Mouse (Mus musculus): Measurements from ENCODE around the gene Hecw2. TPM values are rescaled to one million over a fixed set of nuclear protein-coding genes. Genes with fewer than 3 reads are reported as not detected.

Gene Hecw2
- polyA plus RNA-seq, 1 experiment from 2014 or later, result 1.2 TPM

DNA sequence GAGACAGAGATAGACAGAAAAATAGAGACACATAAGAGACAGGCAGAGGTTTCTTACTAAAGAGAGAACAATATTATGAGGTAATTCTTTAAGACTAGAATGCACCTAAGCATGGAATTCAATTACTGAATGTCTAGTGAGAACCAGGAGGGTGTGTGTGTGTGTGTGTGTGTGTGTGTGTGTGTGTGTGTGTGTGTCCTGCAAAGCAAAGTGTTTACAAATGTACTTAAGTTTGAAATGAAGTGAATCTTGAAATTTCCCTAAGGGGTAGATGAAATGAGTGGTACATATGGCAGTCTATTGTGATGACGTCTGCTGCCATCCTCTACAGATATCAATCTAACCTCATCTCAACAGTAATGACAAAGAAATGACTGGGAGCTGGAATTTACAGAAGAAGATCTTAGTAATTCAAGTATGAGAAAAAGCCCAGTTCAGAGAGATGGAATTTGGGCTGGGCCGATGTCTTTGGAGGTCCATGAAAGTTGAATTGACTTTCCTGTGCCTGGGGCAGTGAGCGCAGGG is 342.8 kb downstream of the Hecw2 start:
- Histone ChIP-seq H3K4me3 (ENCODE audit: low read depth, low read length) (no peak overlapping the region), H3K27ac (replicated peaks) (no peak overlapping the region), H3K9me3 (ENCODE audit: control insufficient read depth, low read length) (no peaks in the 10 kb centered on the region), H3K4me1 (replicated peaks; ENCODE audit: control insufficient read depth, insufficient read depth) (no peaks in the 10 kb centered on the region), H3K9ac (ENCODE audit: low read length) (no peak overlapping the region), H3K4me2 (replicated peaks; ENCODE audit: low read depth) (no peak overlapping the region), H3K27me3 (ENCODE audit: control insufficient read depth, insufficient read depth, low read length) (no peaks in the 10 kb centered on the region), H3K36me3 (ENCODE audit: control insufficient read depth, insufficient read depth, low read length) (no peaks in the 10 kb centered on the region)
- no peak for DNase-seq (ENCODE audit: low spot score)
- 88% methylated on average over 3 of the region's 3 CpGs for WGBS
- no peak for ATAC-seq (ENCODE audit: low FRiP score, low TSS enrichment)
- TF ChIP-seq EP300 (optimal IDR thresholded peaks at IDR 0.05) (no peak), CTCF (IDR thresholded peaks at IDR 0.05; ENCODE audit: low read depth) (no peak)

DNA sequence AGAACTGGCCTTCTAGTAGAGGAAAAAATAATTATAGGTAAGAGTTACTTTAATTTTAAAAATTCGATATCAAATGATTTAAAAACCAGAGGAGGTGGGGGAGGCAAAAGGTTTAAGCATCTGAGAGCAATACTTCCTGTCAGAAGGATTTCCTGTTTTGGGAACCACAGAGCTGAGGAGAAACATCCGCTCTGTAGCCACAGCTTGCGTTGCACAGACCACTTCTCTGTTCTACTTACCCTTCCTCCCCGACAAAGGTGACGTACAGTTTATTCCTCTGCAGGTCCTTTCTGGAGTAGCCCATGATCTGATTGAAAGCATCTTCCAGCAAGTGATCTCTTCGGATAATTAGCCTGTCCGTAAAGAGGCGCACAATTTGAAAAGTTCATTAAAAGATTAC is 343.6 kb downstream of the Hecw2 start:
- Histone ChIP-seq H3K36me3 (ENCODE audit: control insufficient read depth, insufficient read depth, low read length) (no peaks in the 10 kb centered on the region), H3K27me3 (ENCODE audit: control insufficient read depth, insufficient read depth, low read length) (no peaks in the 10 kb centered on the region), H3K4me1 (replicated peaks; ENCODE audit: control insufficient read depth, insufficient read depth) (no peaks in the 10 kb centered on the region), H3K4me2 (replicated peaks; ENCODE audit: low read depth) (no peak overlapping the region), H3K9ac (ENCODE audit: low read length) (no peak overlapping the region), H3K4me3 (ENCODE audit: low read depth, low read length) (no peak overlapping the region), H3K9me3 (ENCODE audit: control insufficient read depth, low read length) (no peaks in the 10 kb centered on the region), H3K27ac (replicated peaks) (no peak overlapping the region)
- TF ChIP-seq CTCF (IDR thresholded peaks at IDR 0.05; ENCODE audit: low read depth) (no peak), EP300 (optimal IDR thresholded peaks at IDR 0.05) (no peak)
- 63% methylated on average over 8 of the region's 8 CpGs for WGBS
- DNase-seq (ENCODE audit: low spot score) (no peak), ATAC-seq (ENCODE audit: low FRiP score, low TSS enrichment) (no peak)

DNA sequence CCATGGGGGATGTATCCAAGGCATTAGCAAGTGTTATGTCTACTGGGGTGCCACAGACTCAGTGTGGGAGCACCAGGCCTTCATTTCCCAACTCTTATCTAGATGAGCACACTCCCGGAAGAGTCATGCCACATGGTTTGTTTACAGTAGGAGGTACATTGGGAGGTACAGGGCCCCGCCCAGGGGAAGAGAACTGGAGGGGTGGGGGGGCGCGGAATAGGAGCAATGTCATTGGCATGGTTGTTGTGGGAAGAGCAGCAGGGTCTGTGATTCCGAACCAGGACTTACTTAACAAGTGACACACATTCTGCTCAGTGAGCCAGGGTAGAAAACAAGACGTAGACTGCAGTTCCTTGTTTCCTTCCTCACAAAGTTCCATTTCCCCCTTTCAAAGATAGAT is 344.1 kb downstream of the Hecw2 start:
- Histone ChIP-seq H3K27me3 (ENCODE audit: control insufficient read depth, insufficient read depth, low read length) (no peaks in the 10 kb centered on the region), H3K4me1 (replicated peaks; ENCODE audit: control insufficient read depth, insufficient read depth) (no peaks in the 10 kb centered on the region), H3K36me3 (ENCODE audit: control insufficient read depth, insufficient read depth, low read length) (no peaks in the 10 kb centered on the region), H3K9ac (ENCODE audit: low read length) (no peak overlapping the region), H3K9me3 (ENCODE audit: control insufficient read depth, low read length) (no peaks in the 10 kb centered on the region), H3K4me3 (ENCODE audit: low read depth, low read length) (no peak overlapping the region), H3K4me2 (replicated peaks; ENCODE audit: low read depth) (no peak overlapping the region), H3K27ac (replicated peaks) (peak overlapping the region; percentile 49)
- TF ChIP-seq EP300 (optimal IDR thresholded peaks at IDR 0.05), result no peak
- no peak for TF ChIP-seq CTCF (IDR thresholded peaks at IDR 0.05; ENCODE audit: low read depth)
- ATAC-seq (ENCODE audit: low FRiP score, low TSS enrichment) (peak; percentile 62), DNase-seq (ENCODE audit: low spot score) (peak; percentile 51)
- 71% methylated on average over 6 of the region's 6 CpGs for WGBS

DNA sequence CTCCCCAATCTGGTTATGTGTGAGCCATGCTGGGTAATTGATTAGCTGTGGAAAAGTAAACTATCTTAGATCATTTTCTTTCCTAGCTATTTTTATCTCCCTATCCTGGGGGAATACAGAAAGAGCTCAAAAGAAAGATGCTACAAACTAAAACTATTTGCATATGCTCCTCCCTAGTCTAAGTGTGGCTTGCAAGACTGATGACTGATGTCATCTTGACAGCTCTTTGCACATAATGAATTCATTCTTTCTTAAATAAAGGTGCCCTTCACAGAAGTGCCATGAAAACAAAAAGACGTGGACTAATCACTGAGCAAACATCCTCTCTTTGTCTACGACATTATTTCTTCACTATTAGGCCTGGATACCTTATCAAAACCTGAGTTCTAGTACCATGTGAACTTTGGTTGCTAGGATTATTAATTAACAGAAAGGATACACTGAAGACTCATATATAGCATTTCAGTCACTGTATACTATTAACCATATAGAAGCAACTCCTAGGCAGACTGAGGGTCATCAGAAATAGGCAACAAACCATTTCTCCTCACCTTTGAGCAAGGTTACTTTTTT is 348.2 kb downstream of the Hecw2 start:
- ATAC-seq (ENCODE audit: low FRiP score, low TSS enrichment), result peak; percentile 79
- peak overlapping the region; percentile 91 for H3K27ac ChIP-seq (replicated peaks)
- TF ChIP-seq EP300 (optimal IDR thresholded peaks at IDR 0.05), result no peak
- TF ChIP-seq CTCF (IDR thresholded peaks at IDR 0.05; ENCODE audit: low read depth), result no peak

DNA sequence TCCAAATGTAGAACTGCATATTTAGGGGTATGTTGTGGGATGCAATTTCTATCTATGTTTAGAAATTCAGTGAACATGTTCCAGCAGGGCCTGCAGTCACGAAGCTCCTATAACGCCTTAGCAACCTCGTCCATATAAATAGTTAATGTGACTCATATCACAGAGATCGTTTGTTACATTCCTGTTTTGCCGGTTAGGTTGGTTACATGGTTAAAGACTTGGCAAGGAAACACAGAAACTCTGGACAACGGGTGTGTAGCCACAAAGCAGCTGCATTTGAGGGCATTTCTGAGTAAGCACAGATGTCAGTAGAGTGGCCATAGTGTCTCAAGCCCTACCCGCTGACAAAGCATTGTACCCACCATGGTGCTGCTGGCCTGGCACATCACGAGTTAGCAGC is 349.1 kb downstream of the Hecw2 start:
- ATAC-seq (ENCODE audit: low FRiP score, low TSS enrichment) (peak; percentile 80), DNase-seq (ENCODE audit: low spot score) (peak; percentile 45)
- Histone ChIP-seq H3K9me3 (ENCODE audit: control insufficient read depth, low read length) (no peaks in the 10 kb centered on the region), H3K36me3 (ENCODE audit: control insufficient read depth, insufficient read depth, low read length) (no peaks in the 10 kb centered on the region), H3K4me2 (replicated peaks; ENCODE audit: low read depth) (no peak overlapping the region), H3K4me1 (replicated peaks; ENCODE audit: control insufficient read depth, insufficient read depth) (no peaks in the 10 kb centered on the region), H3K27me3 (ENCODE audit: control insufficient read depth, insufficient read depth, low read length) (no peaks in the 10 kb centered on the region), H3K9ac (ENCODE audit: low read length) (no peak overlapping the region), H3K4me3 (ENCODE audit: low read depth, low read length) (no peak overlapping the region), H3K27ac (replicated peaks) (peak overlapping the region; percentile 91)
- WGBS, result 32% methylated on average over 8 of the region's 8 CpGs
- no peak for TF ChIP-seq CTCF (IDR thresholded peaks at IDR 0.05; ENCODE audit: low read depth)
- peak; percentile 78 for TF ChIP-seq EP300 (optimal IDR thresholded peaks at IDR 0.05)

More for the DNA sequence above, 348.2 kb downstream of the Hecw2 start:
- Histone ChIP-seq H3K4me2 (replicated peaks; ENCODE audit: low read depth) (no peak overlapping the region), H3K27me3 (ENCODE audit: control insufficient read depth, insufficient read depth, low read length) (no peaks in the 10 kb centered on the region), H3K4me3 (ENCODE audit: low read depth, low read length) (no peak overlapping the region), H3K36me3 (ENCODE audit: control insufficient read depth, insufficient read depth, low read length) (no peaks in the 10 kb centered on the region), H3K4me1 (replicated peaks; ENCODE audit: control insufficient read depth, insufficient read depth) (no peaks in the 10 kb centered on the region), H3K9ac (ENCODE audit: low read length) (no peak overlapping the region), H3K9me3 (ENCODE audit: control insufficient read depth, low read length) (no peaks in the 10 kb centered on the region)
- 51% methylated on average over 2 of the region's 2 CpGs for WGBS
- DNase-seq (ENCODE audit: low spot score), result no peak

DNA sequence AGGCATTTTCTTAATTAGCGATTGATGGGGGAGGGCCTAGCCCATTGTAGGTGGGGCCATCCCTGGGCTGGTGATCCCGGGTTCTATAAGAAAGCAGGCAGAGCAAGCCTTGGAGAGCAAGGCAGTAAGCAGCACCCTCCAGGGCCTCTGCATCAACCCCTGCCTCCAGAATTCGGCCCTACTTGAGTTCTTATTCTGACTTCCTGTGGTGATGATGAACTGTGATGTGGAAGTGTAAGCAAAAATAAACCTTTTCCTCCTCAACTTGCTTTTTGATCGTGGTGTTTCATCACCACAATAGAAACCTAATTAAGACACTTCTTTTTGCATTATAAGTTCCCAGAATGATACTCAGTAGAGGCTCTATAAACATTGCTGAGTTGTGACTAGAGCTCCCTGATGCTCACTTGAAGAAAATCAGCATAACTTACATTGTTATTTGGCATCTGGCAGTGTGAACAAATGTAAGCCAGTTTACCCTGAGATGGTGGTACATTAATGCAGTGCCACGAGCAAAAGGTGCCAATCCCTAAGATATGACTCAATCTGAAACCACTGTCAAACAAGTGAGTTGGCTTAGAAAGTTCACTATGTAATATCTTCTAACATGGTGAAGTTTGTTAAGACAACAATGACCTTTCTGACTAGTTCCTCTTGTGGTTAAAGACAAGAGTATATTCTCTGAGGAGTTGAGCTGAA is 349.9 kb downstream of the Hecw2 start:
- TF ChIP-seq EP300 (optimal IDR thresholded peaks at IDR 0.05), result no peak
- no peak for TF ChIP-seq CTCF (IDR thresholded peaks at IDR 0.05; ENCODE audit: low read depth)
- Histone ChIP-seq H3K4me3 (ENCODE audit: low read depth, low read length) (no peak overlapping the region), H3K4me2 (replicated peaks; ENCODE audit: low read depth) (no peak overlapping the region), H3K9me3 (ENCODE audit: control insufficient read depth, low read length) (no peaks in the 10 kb centered on the region), H3K27me3 (ENCODE audit: control insufficient read depth, insufficient read depth, low read length) (no peaks in the 10 kb centered on the region), H3K36me3 (ENCODE audit: control insufficient read depth, insufficient read depth, low read length) (no peaks in the 10 kb centered on the region), H3K27ac (replicated peaks) (peak overlapping the region; percentile 91), H3K4me1 (replicated peaks; ENCODE audit: control insufficient read depth, insufficient read depth) (no peaks in the 10 kb centered on the region), H3K9ac (ENCODE audit: low read length) (no peak overlapping the region)
- ATAC-seq (ENCODE audit: low FRiP score, low TSS enrichment) (0 out of 2 replicates have a peak, but pooled peaks have one; percentile 33), DNase-seq (ENCODE audit: low spot score) (no peak)
- 63% methylated on average over 5 of the region's 5 CpGs for WGBS
